Mouse (Mus musculus) myocyte (in vitro differentiated cells): Measurements from ENCODE around the gene Neurog1. TPM values are rescaled to one million over a fixed set of nuclear protein-coding genes. Genes with fewer than 3 reads are reported as not detected.

Experiments used
- H3K27me3 ChIP-seq: one replicate; pipeline ENCODE4 v1.6.1; 2011; ENCODE audit not compliant: control insufficient read depth, insufficient read depth, insufficient read length
- H3K36me3 ChIP-seq: one replicate; pipeline ENCODE4 v1.6.1; 2011; ENCODE audit not compliant: control insufficient read depth, insufficient read depth
- H3K4me2 ChIP-seq: one replicate; pipeline ENCODE4 v1.6.1; 2011; ENCODE audit warnings: low read depth, control low read depth
- H3K4me3 ChIP-seq: one replicate; pipeline ENCODE4 v1.5.1; 2011; ENCODE audit warnings: mild to moderate bottlenecking, control low read depth, moderate library complexity
- H3K79me2 ChIP-seq: one replicate; pipeline ENCODE4 v1.6.1; 2011; ENCODE audit not compliant: control insufficient read depth, insufficient read depth
- H3ac ChIP-seq: one replicate; pipeline ENCODE4 v1.6.1; 2011; ENCODE audit not compliant: control insufficient read depth, insufficient read length
- CEBPB ChIP-seq: IDR thresholded peaks from 2 replicates; pipeline ENCODE4 v1.6.1; 2011; ENCODE audit warnings: mild to moderate bottlenecking, moderate library complexity; ENCODE audit not compliant: poor library complexity, insufficient read depth, severe bottlenecking
- E2F4 ChIP-seq: IDR thresholded peaks from one replicate; pipeline ENCODE4 v1.6.1; 2011; ENCODE audit warnings: mild to moderate bottlenecking, control low read depth, moderate library complexity; ENCODE audit not compliant: insufficient read depth
- MAX ChIP-seq: IDR thresholded peaks from one replicate; pipeline ENCODE4 v1.6.1; 2011; ENCODE audit warnings: low read depth, mild to moderate bottlenecking, control low read depth
- MYOD1 ChIP-seq, 3 experiments: IDR thresholded peaks; one replicate each; pipeline ENCODE4 v1.6.1; 2011; ENCODE audit warnings: control low read depth in 2 of 3, low read depth in 2 of 3, mild to moderate bottlenecking in 2 of 3, moderate library complexity in 1 of 3; ENCODE audit not compliant: insufficient read length in 2 of 3, control insufficient read depth in 1 of 3
- MYOG ChIP-seq, 3 experiments: IDR thresholded peaks; one replicate each; pipeline ENCODE4 v1.6.1; 2011; ENCODE audit warnings: control low read depth in 2 of 3, low read depth in 2 of 3, mild to moderate bottlenecking in 2 of 3; ENCODE audit not compliant: insufficient read length in 2 of 3, control insufficient read depth in 1 of 3, insufficient read depth in 1 of 3
- POLR2A ChIP-seq: IDR thresholded peaks from one replicate; pipeline ENCODE4 v1.6.1; 2011; ENCODE audit warnings: low read depth, mild to moderate bottlenecking, control low read depth, moderate library complexity; ENCODE audit not compliant: insufficient read length
- POLR2AphosphoS2 ChIP-seq: IDR thresholded peaks from one replicate; pipeline ENCODE4 v1.6.1; 2011; ENCODE audit warnings: low read depth, control low read depth; ENCODE audit not compliant: insufficient read length
- REST ChIP-seq: IDR thresholded peaks from one replicate; pipeline ENCODE4 v1.6.1; 2011; ENCODE audit warnings: mild to moderate bottlenecking, control low read depth, moderate library complexity; ENCODE audit not compliant: insufficient read depth, insufficient read length
- SRF ChIP-seq: IDR thresholded peaks from one replicate; pipeline ENCODE4 v1.6.1; 2011; ENCODE audit warnings: low read depth; ENCODE audit not compliant: control insufficient read depth, insufficient read length
- TCF12 ChIP-seq: IDR thresholded peaks from one replicate; pipeline ENCODE4 v1.6.1; 2011; ENCODE audit warnings: mild to moderate bottlenecking, control low read depth; ENCODE audit not compliant: poor library complexity, insufficient read depth, severe bottlenecking
- TCF3 ChIP-seq: IDR thresholded peaks from one replicate; pipeline ENCODE4 v1.6.1; 2011; ENCODE audit warnings: low read depth, control low read depth; ENCODE audit not compliant: insufficient read length
- USF1 ChIP-seq: IDR thresholded peaks from one replicate; pipeline ENCODE4 v1.6.1; 2011; ENCODE audit warnings: low read depth, mild to moderate bottlenecking, control low read depth, moderate library complexity
- polyA plus RNA-seq: library from polyadenylated mRNA; unstranded; fragments of >200 nt; fragmentation: generic; extraction: Trizol; gene quantifications from one replicate; pipeline ENCODE4 v1.2.1, GENCODE M21; 2012; ENCODE audit warnings: missing spikeins

Neurog1 gene
- polyA plus RNA-seq, 1 experiment, result not detected

DNA sequence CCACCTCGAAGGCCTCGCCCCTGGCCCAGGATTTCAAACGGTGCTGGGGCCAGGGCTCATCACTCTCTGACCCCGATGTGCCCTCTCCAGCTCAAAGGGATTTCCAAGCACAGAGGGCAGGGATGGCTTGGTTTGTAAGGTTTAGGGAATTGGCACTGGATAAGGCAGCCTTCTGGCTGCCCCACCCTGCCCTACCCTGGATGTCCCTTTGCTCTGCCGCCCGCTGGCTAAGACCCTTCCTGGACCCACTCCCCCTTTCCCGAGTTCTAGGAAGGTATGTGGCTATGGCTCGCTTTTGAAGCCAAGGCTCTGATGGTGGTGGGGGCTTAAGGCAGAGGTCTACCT, 42.9 kb downstream of the Neurog1 start:
- Histone ChIP-seq H3K36me3 (no peaks in the 10 kb centered on the region), H3ac (no peak overlapping the region), H3K4me3 (no peak overlapping the region), H3K27me3 (peaks cover 12% of the 10 kb centered on the region), H3K4me2 (no peak overlapping the region), H3K79me2 (no peaks in the 10 kb centered on the region)
- TF ChIP-seq REST (no peak), TCF3 (no peak), USF1 (no peak), POLR2AphosphoS2 (no peak), TCF12 (no peak), E2F4 (no peak), MYOD1 (IDR thresholded peaks at IDR 0.05; ENCODE audit: control insufficient read depth in 1 of 3, insufficient read length in 2 of 3, low read depth in 2 of 3) (no peak), MAX (no peak), SRF (no peak), CEBPB (no peak)

GRCm38 (mm10) chr13:56208225-56209066, 43.5 kb downstream of the Neurog1 start:
- Histone ChIP-seq H3K4me2 (no peak overlapping the region), H3K79me2 (no peaks in the 10 kb centered on the region), H3K4me3 (no peak overlapping the region), H3ac (no peak overlapping the region), H3K27me3 (peaks cover 12% of the 10 kb centered on the region), H3K36me3 (no peaks in the 10 kb centered on the region)
- TF ChIP-seq TCF3 (no peak), POLR2A (no peak), POLR2AphosphoS2 (no peak), REST (no peak), MAX (no peak), MYOG (IDR thresholded peaks at IDR 0.05; ENCODE audit: control insufficient read depth in 1 of 3, insufficient read depth in 1 of 3, insufficient read length in 2 of 3, low read depth in 2 of 3) (no peak), E2F4 (no peak), CEBPB (no peak), MYOD1 (IDR thresholded peaks at IDR 0.05; ENCODE audit: control insufficient read depth in 1 of 3, insufficient read length in 2 of 3, low read depth in 2 of 3) (no peak), TCF12 (no peak), USF1 (no peak), SRF (no peak)

Other genes starting within 250 kb of the Neurog1 start
- gene H2afy, start 115.8 kb downstream of the Neurog1 start, polyA plus RNA-seq, result 62.8 TPM
- gene Tifab, start 73.3 kb downstream of the Neurog1 start, polyA plus RNA-seq, result not detected
- gene Cxcl14, start 44.4 kb upstream of the Neurog1 start, polyA plus RNA-seq, result not detected
- not detected for gene Gm3045, start 174.4 kb upstream of the Neurog1 start, polyA plus RNA-seq
- gene Slc25a48, start 186.2 kb upstream of the Neurog1 start, polyA plus RNA-seq, result not detected
- gene Il9, start 230.1 kb upstream of the Neurog1 start, polyA plus RNA-seq, result not detected